Mouse (Mus musculus) MEL (cell line): ENCODE measurements around the gene Atf5. TPM values are rescaled to one million over a fixed set of nuclear protein-coding genes. Genes with fewer than 3 reads are reported as not detected.

Source experiments
- DNase-seq: peaks from one replicate; pipeline ENCODE4 v3.0.0; 2011; ENCODE audit warnings: low read depth, low spot score
- H3K27ac ChIP-seq: 2 replicates; pipeline ENCODE4 v1.5.1; 2012; ENCODE audit warnings: low read depth, mild to moderate bottlenecking, control low read depth, low read length, moderate library complexity; ENCODE audit not compliant: control insufficient read depth
- H3K27me3 ChIP-seq, 2 experiments: fragments of 150-350 bp in 1 of 2; sonication (generic) in 1 of 2; 2 replicates each; pipeline ENCODE4 v1.6.1; 2012; ENCODE audit warnings: low read length in 2 of 2, mild to moderate bottlenecking in 2 of 2, improper control_type of control experiment in 1 of 2, moderate library complexity in 1 of 2; ENCODE audit not compliant: insufficient read depth in 2 of 2, control insufficient read depth in 1 of 2
- H3K36me3 ChIP-seq, 2 experiments: 2 replicates each; pipeline ENCODE4 v1.6.1; 2012 to 2014; ENCODE audit warnings: low read length in 2 of 2, improper control_type of control experiment in 1 of 2, inconsistent platforms in 1 of 2, mild to moderate bottlenecking in 1 of 2; ENCODE audit not compliant: insufficient read depth in 2 of 2, control insufficient read depth in 1 of 2
- H3K4me1 ChIP-seq, 2 experiments: fragments of 150-350 bp in 1 of 2; sonication (generic) in 1 of 2; 2 replicates each; pipeline ENCODE4 v1.6.1; 2012; ENCODE audit warnings: low read length in 2 of 2, improper control_type of control experiment in 1 of 2, mild to moderate bottlenecking in 1 of 2; ENCODE audit not compliant: insufficient read depth in 2 of 2, control insufficient read depth in 1 of 2
- H3K4me3 ChIP-seq, 2 experiments: fragments of 150-350 bp in 1 of 2; sonication (generic) in 1 of 2; 2 replicates each; pipeline ENCODE4 v1.5.1; 2012; ENCODE audit warnings: low read depth in 2 of 2, low read length in 2 of 2, mild to moderate bottlenecking in 2 of 2, moderate library complexity in 2 of 2, control low read depth in 1 of 2, improper control_type of control experiment in 1 of 2; ENCODE audit not compliant: control insufficient read depth in 1 of 2, insufficient read depth in 1 of 2
- H3K79me2 ChIP-seq: 2 replicates; pipeline ENCODE4 v1.6.1; 2012; ENCODE audit warnings: mild to moderate bottlenecking, low read length, moderate library complexity; ENCODE audit not compliant: control insufficient read depth, poor library complexity, insufficient read depth
- H3K9ac ChIP-seq: 2 replicates; pipeline ENCODE4 v1.6.1; 2012; ENCODE audit warnings: low read depth, mild to moderate bottlenecking, control low read depth, low read length, moderate library complexity; ENCODE audit not compliant: control insufficient read depth, poor library complexity, severe bottlenecking
- H3K9me3 ChIP-seq: fragments of 150-350 bp; sonication (generic); replicated peaks from 2 replicates; pipeline ENCODE4 v1.6.1; 2012; ENCODE audit warnings: mild to moderate bottlenecking, low read length, improper control_type of control experiment, moderate library complexity; ENCODE audit not compliant: insufficient read depth
- CHD1 ChIP-seq: IDR thresholded peaks from 2 replicates; pipeline ENCODE4 v1.6.1; 2012; ENCODE audit warnings: low read depth, mild to moderate bottlenecking, inconsistent platforms, low read length, improper control_type of control experiment
- CHD2 ChIP-seq: IDR thresholded peaks from 2 replicates; pipeline ENCODE4 v1.6.1; 2011; ENCODE audit warnings: low read length, improper control_type of control experiment
- CTCF ChIP-seq, 3 experiments: IDR thresholded peaks in 2 of 3; conservative IDR thresholded peaks in 1 of 3; 2 replicates each; pipeline ENCODE4 v1.5.1; 2011 to 2012; ENCODE audit warnings: low read length in 3 of 3, low read depth in 2 of 3, mild to moderate bottlenecking in 2 of 3, improper control_type of control experiment in 1 of 3, inconsistent platforms in 1 of 3, mixed read lengths in 1 of 3, moderate library complexity in 1 of 3; ENCODE audit not compliant: control insufficient read depth in 1 of 3, insufficient read depth in 1 of 3, poor library complexity in 1 of 3, severe bottlenecking in 1 of 3
- E2F4 ChIP-seq: IDR thresholded peaks from 2 replicates; pipeline ENCODE4 v1.6.1; 2011; ENCODE audit warnings: low read depth, low read length, improper control_type of control experiment, borderline replicate concordance
- ELF1 ChIP-seq: IDR thresholded peaks from 2 replicates; pipeline ENCODE4 v1.6.1; 2014; ENCODE audit warnings: low read depth, mild to moderate bottlenecking, inconsistent platforms, low read length, improper control_type of control experiment, moderate library complexity
- EP300 ChIP-seq, 2 experiments: IDR thresholded peaks; 2 replicates each; pipeline ENCODE4 v1.6.1; 2011; ENCODE audit warnings: improper control_type of control experiment in 2 of 2, low read length in 2 of 2, low read depth in 1 of 2, mild to moderate bottlenecking in 1 of 2
- ETS1 ChIP-seq: IDR thresholded peaks from 2 replicates; pipeline ENCODE4 v1.6.1; 2012; ENCODE audit warnings: low read depth, mild to moderate bottlenecking, inconsistent platforms, low read length, improper control_type of control experiment, moderate library complexity
- GABPA ChIP-seq: IDR thresholded peaks from 2 replicates; pipeline ENCODE4 v1.6.1; 2012; ENCODE audit warnings: low read depth, mild to moderate bottlenecking, inconsistent platforms, low read length, improper control_type of control experiment, moderate library complexity
- JUND ChIP-seq: IDR thresholded peaks from 2 replicates; pipeline ENCODE4 v1.6.1; 2011; ENCODE audit warnings: low read depth, mild to moderate bottlenecking, improper control_type of control experiment, low read length
- KAT2A ChIP-seq: conservative IDR thresholded peaks from 2 replicates; pipeline ENCODE4 v1.6.1; 2012; ENCODE audit warnings: low read depth, low read length, improper control_type of control experiment, inconsistent platforms
- MAFK ChIP-seq: IDR thresholded peaks from 2 replicates; pipeline ENCODE4 v1.6.1; 2011; ENCODE audit warnings: low read depth, mild to moderate bottlenecking, low read length, improper control_type of control experiment, borderline replicate concordance
- MAX ChIP-seq: IDR thresholded peaks from 2 replicates; pipeline ENCODE4 v1.6.1; 2011; ENCODE audit warnings: low read length, improper control_type of control experiment
- MAZ ChIP-seq: IDR thresholded peaks from 2 replicates; pipeline ENCODE4 v1.6.1; 2012; ENCODE audit warnings: low read depth, mild to moderate bottlenecking, inconsistent platforms, low read length, improper control_type of control experiment
- MEF2A ChIP-seq: IDR thresholded peaks from 2 replicates; pipeline ENCODE4 v1.6.1; 2014; ENCODE audit warnings: low read depth, mild to moderate bottlenecking, inconsistent platforms, low read length, improper control_type of control experiment; ENCODE audit not compliant: poor library complexity, insufficient replicate concordance, severe bottlenecking; ENCODE audit errors: extremely low read depth
- MXI1 ChIP-seq: IDR thresholded peaks from 2 replicates; pipeline ENCODE4 v1.6.1; 2011; ENCODE audit warnings: mild to moderate bottlenecking, low read depth, low read length, improper control_type of control experiment
- MYB ChIP-seq: IDR thresholded peaks from 2 replicates; pipeline ENCODE4 v1.6.1; 2011; ENCODE audit warnings: mild to moderate bottlenecking, low read depth, low read length, improper control_type of control experiment
- MYC ChIP-seq: IDR thresholded peaks from 2 replicates; pipeline ENCODE4 v1.6.1; 2011; ENCODE audit warnings: low read depth, mild to moderate bottlenecking, low read length, improper control_type of control experiment, moderate library complexity
- NELFE ChIP-seq: IDR thresholded peaks from 2 replicates; pipeline ENCODE4 v1.6.1; 2011; ENCODE audit warnings: low read depth, low read length, improper control_type of control experiment
- NRF1 ChIP-seq: IDR thresholded peaks from 2 replicates; pipeline ENCODE4 v1.6.1; 2014; ENCODE audit warnings: low read depth, mild to moderate bottlenecking, inconsistent platforms, low read length, improper control_type of control experiment, moderate library complexity; ENCODE audit not compliant: poor library complexity, insufficient read depth, severe bottlenecking
- POLR2A ChIP-seq, 2 experiments: IDR thresholded peaks; 2 replicates each; pipeline ENCODE4 v1.6.1; 2011 to 2012; ENCODE audit warnings: low read length in 2 of 2, mild to moderate bottlenecking in 2 of 2, control low read depth in 1 of 2, improper control_type of control experiment in 1 of 2, low read depth in 1 of 2, moderate library complexity in 1 of 2; ENCODE audit not compliant: control insufficient read depth in 1 of 2, insufficient read depth in 1 of 2, poor library complexity in 1 of 2
- POLR2AphosphoS2 ChIP-seq: IDR thresholded peaks from 2 replicates; pipeline ENCODE4 v1.6.1; 2011; ENCODE audit warnings: low read length, improper control_type of control experiment
- POLR2AphosphoS5 ChIP-seq: IDR thresholded peaks from 2 replicates; pipeline ENCODE4 v1.6.1; 2012; ENCODE audit warnings: low read depth, borderline replicate concordance, mild to moderate bottlenecking, inconsistent platforms, low read length, moderate library complexity, mixed read lengths
- RAD21 ChIP-seq: IDR thresholded peaks from 2 replicates; pipeline ENCODE4 v1.6.1; 2011; ENCODE audit warnings: mild to moderate bottlenecking, low read depth, low read length, improper control_type of control experiment
- RCOR1 ChIP-seq: IDR thresholded peaks from 2 replicates; pipeline ENCODE4 v1.6.1; 2012; ENCODE audit warnings: low read depth, mild to moderate bottlenecking, inconsistent platforms, low read length, improper control_type of control experiment
- SIN3A ChIP-seq: IDR thresholded peaks from 2 replicates; pipeline ENCODE4 v1.6.1; 2012; ENCODE audit warnings: low read length, improper control_type of control experiment, inconsistent platforms
- SMC3 ChIP-seq: IDR thresholded peaks from 2 replicates; pipeline ENCODE4 v1.6.1; 2011; ENCODE audit warnings: low read depth, low read length, improper control_type of control experiment
- TAL1 ChIP-seq: IDR thresholded peaks from 2 replicates; pipeline ENCODE4 v1.6.1; 2012; ENCODE audit warnings: mild to moderate bottlenecking, inconsistent platforms, low read length, moderate library complexity, mixed read lengths
- TBP ChIP-seq: IDR thresholded peaks from 2 replicates; pipeline ENCODE4 v1.8.0; 2011; ENCODE audit warnings: low read depth, low read length, improper control_type of control experiment
- TCF12 ChIP-seq: IDR thresholded peaks from 2 replicates; pipeline ENCODE4 v1.6.1; 2014; ENCODE audit warnings: low read depth, mild to moderate bottlenecking, inconsistent platforms, low read length, improper control_type of control experiment, moderate library complexity
- UBTF ChIP-seq: IDR thresholded peaks from 2 replicates; pipeline ENCODE4 v1.6.1; 2012; ENCODE audit warnings: low read depth, mild to moderate bottlenecking, inconsistent platforms, low read length, improper control_type of control experiment, moderate library complexity, borderline replicate concordance; ENCODE audit not compliant: insufficient read depth
- USF1 ChIP-seq: IDR thresholded peaks from 2 replicates; pipeline ENCODE4 v1.6.1; 2014; ENCODE audit warnings: low read depth, mild to moderate bottlenecking, inconsistent platforms, low read length, improper control_type of control experiment, moderate library complexity
- USF2 ChIP-seq, 2 experiments: IDR thresholded peaks; 2 replicates each; pipeline ENCODE4 v1.6.1; 2011 to 2012; ENCODE audit warnings: improper control_type of control experiment in 2 of 2, low read length in 2 of 2, borderline replicate concordance in 1 of 2, inconsistent platforms in 1 of 2, low read depth in 1 of 2, mild to moderate bottlenecking in 1 of 2; ENCODE audit not compliant: insufficient read depth in 1 of 2
- ZC3H11A ChIP-seq: IDR thresholded peaks from 2 replicates; pipeline ENCODE4 v1.6.1; 2012; ENCODE audit warnings: low read depth, mild to moderate bottlenecking, inconsistent platforms, low read length, improper control_type of control experiment
- ZKSCAN1 ChIP-seq: IDR thresholded peaks from 2 replicates; pipeline ENCODE4 v1.6.1; 2012; ENCODE audit warnings: low read depth, mild to moderate bottlenecking, inconsistent platforms, low read length, improper control_type of control experiment, moderate library complexity
- ZMIZ1 ChIP-seq: IDR thresholded peaks from 2 replicates; pipeline ENCODE4 v1.6.1; 2012; ENCODE audit warnings: low read depth, mild to moderate bottlenecking, inconsistent platforms, low read length, improper control_type of control experiment, moderate library complexity
- ZNF384 ChIP-seq: IDR thresholded peaks from 2 replicates; pipeline ENCODE4 v1.6.1; 2012; ENCODE audit warnings: low read depth, mild to moderate bottlenecking, inconsistent platforms, low read length, improper control_type of control experiment
- polyA plus RNA-seq, 2 experiments: library from polyadenylated mRNA; stranded (reverse) in 1 of 2; unstranded in 1 of 2; fragments of >175 nt in 1 of 2; fragments of >200 nt in 1 of 2; gene quantifications; 2 replicates each; pipeline versions ENCODE4 v1.2.1 to v1.2.4; 2012; ENCODE audit warnings: low replicate concordance in 2 of 2, low read depth in 1 of 2; ENCODE audit not compliant: insufficient read length in 2 of 2, insufficient read depth in 1 of 2, missing spikeins in 1 of 2
- total RNA-seq: library from RNA; depleted of rRNA; stranded (reverse); fragments of 300-350 nt; gene quantifications from 2 replicates; pipeline ENCODE4 v1.2.3, GENCODE M21; 2012; rRNA removed

Atf5 gene
- total RNA-seq (17.6 and 19.6 TPM in 2 replicates), polyA plus RNA-seq (10 to 100 TPM in 1 of 2 experiments, not detected in 1; 95.5 TPM)

DNA sequence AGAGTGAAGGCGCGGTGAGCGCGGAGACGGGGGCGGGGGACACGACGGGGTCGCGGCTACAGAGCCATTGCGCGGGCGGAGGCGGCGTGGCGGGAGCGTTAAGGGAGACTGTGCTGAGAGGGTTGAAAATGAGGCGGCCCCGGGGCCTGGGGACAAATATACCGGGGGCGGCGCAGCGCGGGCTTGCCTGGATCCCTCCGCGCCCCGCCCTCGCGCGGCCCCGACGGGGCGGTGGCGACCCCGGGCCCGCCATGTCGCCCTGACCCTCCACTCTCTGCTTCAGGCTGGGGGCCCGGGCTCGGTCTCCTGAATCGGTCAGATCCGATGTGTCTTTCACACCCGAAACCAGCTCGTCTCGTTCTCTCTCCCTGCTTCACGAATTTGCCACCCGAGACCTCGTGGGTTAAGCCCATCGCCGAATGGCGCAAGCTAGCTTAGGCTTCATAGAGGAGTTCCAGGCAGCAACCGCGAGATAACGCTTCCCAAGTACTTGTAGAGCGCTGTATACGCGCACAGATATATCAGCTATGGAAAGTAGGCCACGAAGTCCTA is at the start of gene Atf5:
Gene Atf5 (minus strand): TSS at position 189 of the 552 bp plus-strand sequence.
- peak within 1 kb of the TSS; percentile 87 to 94 for H3K4me3 ChIP-seq
- H3K27me3 ChIP-seq = no peaks in the 10 kb centered on the region
- peak within 1 kb of the TSS; percentile 97 for H3K9ac ChIP-seq
- DNase-seq = peak; percentile 85
- no peaks in the 10 kb centered on the region for H3K9me3 ChIP-seq
- H3K27ac ChIP-seq = peak within 1 kb of the TSS; percentile 93
- peaks cover 61% of the 10 kb centered on the region for H3K79me2 ChIP-seq
- H3K36me3 ChIP-seq = peaks cover 8 to 41% of the 10 kb centered on the region in 2 experiments
- H3K4me1 ChIP-seq = peaks cover 25 to 46% of the 10 kb centered on the region in 2 experiments
- TF ChIP-seq POLR2AphosphoS2 (no peak; the same call in none of the 2 replicates), MEF2A (no peak), RAD21 (no peak), TCF12 (0 out of 2 replicates have a peak, but pooled peaks have one; percentile 7), EP300 (IDR thresholded peaks at IDR 0.05; ENCODE audit: low read depth in 1 of 2, low read length in 2 of 2) (no peak), RCOR1 (no peak), ZNF384 (no peak), CTCF (IDR thresholded peaks at IDR 0.05 in 2 of 3, conservative IDR thresholded peaks at IDR 0.05 in 1 of 3; ENCODE audit: control insufficient read depth in 1 of 3, insufficient read depth in 1 of 3, low read depth in 2 of 3, low read length in 3 of 3, poor library complexity in 1 of 3, severe bottlenecking in 1 of 3) (no peak), SMC3 (no peak), CHD1 (no peak), SIN3A (peak; percentile 39), ZC3H11A (no peak), ELF1 (no peak), POLR2AphosphoS5 (no peak), MAFK (no peak), NELFE (no peak), E2F4 (peak; percentile 4; the same call in 1 of the 2 replicates), TBP (peak; percentile 7; the same call in 1 of the 2 replicates), NRF1 (no peak), ZKSCAN1 (no peak), MYC (peak; percentile 12; the same call in 1 of the 2 replicates), USF1 (no peak), ETS1 (no peak), MAZ (peak; percentile 7; the same call in 1 of the 2 replicates), CHD2 (no peak), POLR2A (IDR thresholded peaks at IDR 0.05; ENCODE audit: control insufficient read depth in 1 of 2, insufficient read depth in 1 of 2, low read depth in 1 of 2, low read length in 2 of 2, poor library complexity in 1 of 2) (peak; percentile 41 to 97), KAT2A (peak; percentile 11; the same call in 1 of the 2 replicates), ZMIZ1 (no peak), MXI1 (peak; percentile 69), MYB (no peak), TAL1 (no peak), MAX (no peak; the same call in 1 of the 2 replicates), GABPA (no peak), UBTF (no peak), USF2 (IDR thresholded peaks at IDR 0.05; ENCODE audit: borderline replicate concordance in 1 of 2, insufficient read depth in 1 of 2, low read depth in 1 of 2, low read length in 2 of 2) (no peak), JUND (no peak)
